Mouse (Mus musculus): Measurements from ENCODE around the gene Lbx1.
A peak's percentile ranks its signal among the peaks of the same experiment; 100 is the strongest.

Gene Lbx1

GRCm38 (mm10) chr19:45234191-45234770 is 1.3 kb downstream of the Lbx1 start:
- DNase-seq (ENCODE audit: low spot score in 2 of 2), result no peak

GRCm38 (mm10) chr19:45233496-45234127 is 2.0 kb downstream of the Lbx1 start:
- no peak for DNase-seq (ENCODE audit: low spot score in 2 of 2)

GRCm38 (mm10) chr19:45232443-45233410 is 2.9 kb downstream of the Lbx1 start:
- DNase-seq (ENCODE audit: low spot score in 2 of 2), result no peak

GRCm38 (mm10) chr19:45232036-45232410 is 3.6 kb downstream of the Lbx1 start:
- no peak for DNase-seq (ENCODE audit: low spot score in 2 of 2)

- no peak for DNase-seq (ENCODE audit: low spot score in 2 of 2)
These were observed 4.1 kb downstream of the Lbx1 start for GRCm38 (mm10) chr19:45231383-45232035.

GRCm38 (mm10) chr19:45230848-45231382 is 4.7 kb downstream of the Lbx1 start:
- no peak for DNase-seq (ENCODE audit: low spot score in 2 of 2)

GRCm38 (mm10) chr19:45230201-45230611 is 5.4 kb downstream of the Lbx1 start:
- no peak for DNase-seq (ENCODE audit: low spot score in 2 of 2)

GRCm38 (mm10) chr19:45229378-45230135 is 6.1 kb downstream of the Lbx1 start:
- DNase-seq (ENCODE audit: low spot score in 2 of 2), result no peak

- DNase-seq (ENCODE audit: low spot score in 2 of 2), result no peak
These were observed 6.8 kb downstream of the Lbx1 start for GRCm38 (mm10) chr19:45228781-45229180.

- no peak for DNase-seq (ENCODE audit: low spot score in 2 of 2)
These were observed 7.5 kb downstream of the Lbx1 start for GRCm38 (mm10) chr19:45228097-45228496.

GRCm38 (mm10) chr19:45227671-45228070 is 7.9 kb downstream of the Lbx1 start:
- DNase-seq (ENCODE audit: low spot score in 2 of 2), result no peak

- DNase-seq (ENCODE audit: low spot score in 2 of 2), result no peak
These were observed 8.6 kb downstream of the Lbx1 start for GRCm38 (mm10) chr19:45227049-45227448.

GRCm38 (mm10) chr19:45226246-45226645 is 9.4 kb downstream of the Lbx1 start:
- DNase-seq (ENCODE audit: low spot score in 2 of 2), result no peak

- no peak for DNase-seq (ENCODE audit: low spot score in 2 of 2)
These were observed 10.5 kb downstream of the Lbx1 start for GRCm38 (mm10) chr19:45225130-45225529.

GRCm38 (mm10) chr19:45224286-45224559 is 11.4 kb downstream of the Lbx1 start:
- no peak for DNase-seq (ENCODE audit: low spot score in 2 of 2)

GRCm38 (mm10) chr19:45223413-45224285 is 12.0 kb downstream of the Lbx1 start:
- DNase-seq (ENCODE audit: low spot score in 2 of 2), result no peak

- no peak for DNase-seq (ENCODE audit: low spot score in 2 of 2)
These were observed 13.3 kb downstream of the Lbx1 start for GRCm38 (mm10) chr19:45222141-45222782.

- DNase-seq (ENCODE audit: low spot score in 2 of 2), result no peak
These were observed 14.2 kb downstream of the Lbx1 start for GRCm38 (mm10) chr19:45221458-45221783.

- DNase-seq (ENCODE audit: low spot score in 2 of 2), result peak; percentile 47 to 74
These were observed 14.8 kb downstream of the Lbx1 start for GRCm38 (mm10) chr19:45220593-45221457.
